8 mouse cellular contexts compared by ENCODE assay signal in the genomic region with DNA sequence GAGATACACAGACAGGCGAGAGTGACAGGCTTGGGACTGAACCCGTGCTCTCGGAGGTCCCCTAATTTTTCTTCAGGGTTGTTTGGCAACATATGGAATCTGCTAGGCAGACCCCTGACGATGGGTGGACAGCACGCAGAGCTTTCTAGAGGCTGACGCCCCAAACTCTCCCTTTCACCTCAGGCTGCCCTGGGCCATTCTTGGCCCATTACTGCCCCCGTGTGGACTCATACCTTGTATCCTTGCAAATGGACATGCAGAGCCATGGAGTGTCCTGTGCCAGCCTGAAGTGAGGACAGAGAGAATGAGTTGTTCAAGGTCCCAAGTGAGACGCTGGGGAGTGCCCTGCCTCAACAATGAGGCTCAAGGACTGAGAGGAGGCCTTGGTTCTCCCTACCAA. TPM values are rescaled to one million over a fixed set of nuclear protein-coding genes. Genes with fewer than 3 reads are reported as not detected.
DNase-seq lines count a peak whose midpoint lies in the region; ATAC-seq and TF ChIP-seq lines count a peak whose summit lies in the region.

No protein-coding gene starts in this region.

- H3K27ac ChIP-seq in heart, embryonic 11.5 days (ENCODE audit: low read depth, low read length), result no peak overlapping the region

- peaks cover 12% of the 10 kb centered on the region for H3K4me1 ChIP-seq in heart, embryonic 11.5 days (ENCODE audit: control insufficient read depth, insufficient read depth, low read length)
- peaks cover 42% of the 10 kb centered on the region for H3K4me1 ChIP-seq in E14TG2a.4 (replicated peaks; ENCODE audit: low read depth, low read length)
- H3K4me1 ChIP-seq in megakaryocyte, embryonic 14.5 days, result peaks cover 94% of the 10 kb centered on the region

- no peak overlapping the region for H3K4me3 ChIP-seq in heart, embryonic 11.5 days (ENCODE audit: low read depth, low read length)
- H3K4me3 ChIP-seq in E14TG2a.4 (replicated peaks; ENCODE audit: low read length), result no peak overlapping the region
- peak overlapping the region; percentile 75 for H3K4me3 ChIP-seq in megakaryocyte, embryonic 14.5 days (replicated peaks)

- peak; percentile 96 for DNase-seq in heart, adult 11 months
- peak; percentile 66 for DNase-seq in c-Kit-positive CD71-positive TER-119-positive erythroid progenitor cells, embryonic 14.5 days (ENCODE audit: low spot score)
- DNase-seq in gastrocnemius, adult 8-10 months (ENCODE audit: low spot score in 2 of 2), result peak; percentile 48 to 57
- peak; percentile 51 for DNase-seq in large intestine, adult 2 months (ENCODE audit: low read depth, low spot score)
- peak; percentile 59 to 80 for DNase-seq in spleen, postnatal 14 days (ENCODE audit: low spot score in 2 of 2)

- H3K9me3 ChIP-seq in heart, embryonic 11.5 days (replicated peaks; ENCODE audit: control insufficient read depth, low read length), result no peaks in the 10 kb centered on the region
- H3K9me3 ChIP-seq in E14TG2a.4 (ENCODE audit: low read length), result no peaks in the 10 kb centered on the region
- no peaks in the 10 kb centered on the region for H3K9me3 ChIP-seq in megakaryocyte, embryonic 14.5 days

- no peak for ATAC-seq in heart, embryonic 11.5 days (replicated peaks; ENCODE audit: insufficient number of reproducible peaks, low FRiP score, low TSS enrichment)

- H3K4me2 ChIP-seq in heart, embryonic 11.5 days, result no peak overlapping the region

- 21% methylated on average over 8 of the region's 8 CpGs for WGBS in heart, embryonic 11.5 days (ENCODE audit: insufficient replicate concordance)
- WGBS in large intestine, adult 2 months, result 43% methylated on average over 8 of the region's 8 CpGs

- H3K36me3 ChIP-seq in heart, embryonic 11.5 days (ENCODE audit: control insufficient read depth, insufficient read depth, low read length), result peaks cover 9% of the 10 kb centered on the region; the same call in 1 of the 2 replicates
- peaks cover 21% of the 10 kb centered on the region for H3K36me3 ChIP-seq in E14TG2a.4 (ENCODE audit: insufficient read depth, low read length)
- peaks cover 25% of the 10 kb centered on the region for H3K36me3 ChIP-seq in megakaryocyte, embryonic 14.5 days (replicated peaks; ENCODE audit: low read length)

- TF ChIP-seq CTCF in E14TG2a.4 (conservative IDR thresholded peaks at IDR 0.05; ENCODE audit: low read length), result peak; percentile 26; the same call in 1 of the 2 replicates

- H3K9ac ChIP-seq in heart, embryonic 11.5 days (ENCODE audit: low read depth, low read length), result no peak overlapping the region

- H3K27me3 ChIP-seq in heart, embryonic 11.5 days (ENCODE audit: control insufficient read depth, insufficient read depth, low read length), result no peaks in the 10 kb centered on the region
- peaks cover 3% of the 10 kb centered on the region; the same call in 1 of the 2 replicates for H3K27me3 ChIP-seq in E14TG2a.4 (ENCODE audit: insufficient read depth, low read length)
- no peaks in the 10 kb centered on the region for H3K27me3 ChIP-seq in megakaryocyte, embryonic 14.5 days (replicated peaks)

RNA-seq across cellular contexts. Expression of gene Phykpl, which starts 1.8 kb away (rescaled TPM):
- polyA plus RNA-seq in heart, embryonic 11.5 days (2014; fragmentation: Nextera tagmentation; extraction: Ambion mirVana), result 14.4 and 14.9 TPM in 2 replicates
- total RNA-seq in gastrocnemius, adult 8-10 months (2022), result 10 to 100 TPM in 3 of 4 experiments, 1 to 10 TPM in 1; 9.4 to 13.5 (median 12.8) TPM
- 14.2 and 24.8 TPM in 2 replicates for polyA plus RNA-seq in large intestine, adult 2 months (2012; rRNA removed)
- 10.1 and 21.6 TPM in 2 replicates for polyA plus RNA-seq in megakaryocyte, embryonic 14.5 days (2012; ENCODE audit: insufficient read depth, low replicate concordance)

RNA-seq across cellular contexts. Expression of gene Hnrnpab, which starts 23.9 kb away (rescaled TPM):
- polyA plus RNA-seq in heart, embryonic 11.5 days (2014; fragmentation: Nextera tagmentation; extraction: Ambion mirVana), result 362 and 384 TPM in 2 replicates
- 100 to 1,000 TPM in 2 of 4 experiments, 10 to 100 TPM in 2; 91.0 to 116 (median 101) TPM for total RNA-seq in gastrocnemius, adult 8-10 months (2022)
- polyA plus RNA-seq in large intestine, adult 2 months (2012; rRNA removed), result 144 and 192 TPM in 2 replicates
- polyA plus RNA-seq in megakaryocyte, embryonic 14.5 days (2012; ENCODE audit: insufficient read depth, low replicate concordance), result 373 and 587 TPM in 2 replicates

RNA-seq across cellular contexts. Expression of gene Nhp2, which starts 36.8 kb away (rescaled TPM):
- polyA plus RNA-seq in heart, embryonic 11.5 days (2014; fragmentation: Nextera tagmentation; extraction: Ambion mirVana), result 114 and 131 TPM in 2 replicates
- 10 to 100 TPM; 23.0 to 28.1 (median 25.8) TPM for total RNA-seq in gastrocnemius, adult 8-10 months (2022)
- 69.0 and 81.4 TPM in 2 replicates for polyA plus RNA-seq in large intestine, adult 2 months (2012; rRNA removed)
- polyA plus RNA-seq in megakaryocyte, embryonic 14.5 days (2012; ENCODE audit: insufficient read depth, low replicate concordance), result 44.8 and 144 TPM in 2 replicates

RNA-seq across cellular contexts. Expression of gene Rmnd5b, which starts 53.0 kb away (rescaled TPM):
- polyA plus RNA-seq in heart, embryonic 11.5 days (2014; fragmentation: Nextera tagmentation; extraction: Ambion mirVana), result 29.7 and 32.2 TPM in 2 replicates
- total RNA-seq in gastrocnemius, adult 8-10 months (2022), result 10 to 100 TPM; 10.5 to 13.0 (median 12.3) TPM
- 36.0 and 41.4 TPM in 2 replicates for polyA plus RNA-seq in large intestine, adult 2 months (2012; rRNA removed)
- polyA plus RNA-seq in megakaryocyte, embryonic 14.5 days (2012; ENCODE audit: insufficient read depth, low replicate concordance), result 12.9 and 15.1 TPM in 2 replicates
